Comparison of ENCODE assay signal across 19 mouse cellular contexts in the genomic region with DNA sequence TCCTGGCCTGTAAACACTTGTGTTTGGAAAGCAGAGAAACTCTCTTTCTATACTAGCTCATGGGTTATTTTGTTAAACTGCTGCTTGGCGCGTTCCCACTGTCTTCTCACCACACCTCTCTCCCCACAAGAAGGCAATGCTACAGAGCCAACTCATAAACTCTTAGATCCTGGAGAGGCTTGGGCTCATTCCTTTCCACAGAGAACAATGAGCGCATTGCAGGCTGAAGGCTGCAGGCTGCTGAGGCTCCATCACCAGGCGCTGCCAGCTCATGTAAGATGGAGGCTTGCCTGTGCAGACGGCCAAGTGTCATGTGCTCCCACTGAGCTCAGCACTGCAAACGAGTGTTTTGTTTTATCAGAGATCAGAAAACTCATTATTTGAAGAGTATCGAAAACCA. TPM values are rescaled to one million over a fixed set of nuclear protein-coding genes. Genes with fewer than 3 reads are reported as not detected.
DNase-seq lines count a peak whose midpoint lies in the region; ATAC-seq and TF ChIP-seq lines count a peak whose summit lies in the region.
"Had no signal": no experiment of that assay in that cellular context is flagged by ENCODE, and none has a peak within 500 bp of the region (broad histone marks: within the 10 kb centered on the region; RNA-seq: fewer than 3 reads in every experiment).

No protein-coding gene starts in this region.

- no peaks in the 10 kb centered on the region for H3K9me3 ChIP-seq in heart, embryonic 12.5 days (replicated peaks)
- no peaks in the 10 kb centered on the region for H3K9me3 ChIP-seq in limb, embryonic 11.5 days (ENCODE audit: control insufficient read depth, low read length)
- H3K9me3 ChIP-seq in liver, postnatal 0 days (ENCODE audit: low read length) = no peaks in the 10 kb centered on the region
- H3K9me3 ChIP-seq: forebrain, embryonic 13.5 days; hindbrain, embryonic 13.5 days had no signal

- no peak for DNase-seq in heart, postnatal 10 days
- peak; percentile 30 for DNase-seq in MN1 (ENCODE audit: low spot score)
- peak; percentile 49 for DNase-seq in brain, embryonic 14.5 days (ENCODE audit: low read depth)
- no peak for DNase-seq in limb, embryonic 11.5 days (ENCODE audit: low spot score)
- DNase-seq in liver, postnatal 0 days = no peak
- DNase-seq in adrenal gland, postnatal 4 days (ENCODE audit: low spot score in 2 of 2) = no peak
- DNase-seq in c-Kit-positive CD71-positive TER-119-positive erythroid progenitor cells, embryonic 14.5 days (ENCODE audit: low spot score) = no peak
- DNase-seq: cerebellum, adult 11 months; kidney, adult 9 months; retina, postnatal 1 day; thymus, postnatal 14 days had no signal

- no peaks in the 10 kb centered on the region for H3K36me3 ChIP-seq in heart, embryonic 12.5 days
- H3K36me3 ChIP-seq in limb, embryonic 11.5 days (ENCODE audit: control insufficient read depth, insufficient read depth, low read length) = no peaks in the 10 kb centered on the region
- H3K36me3 ChIP-seq in liver, postnatal 0 days (replicated peaks; ENCODE audit: insufficient read depth, low read length) = no peaks in the 10 kb centered on the region
- H3K36me3 ChIP-seq: hindbrain, embryonic 13.5 days had no signal

- TF ChIP-seq EP300 in liver, postnatal 0 days (IDR thresholded peaks at IDR 0.05; ENCODE audit: low read depth) = no peak

- H3K4me2 ChIP-seq in heart, embryonic 12.5 days = no peak overlapping the region
- H3K4me2 ChIP-seq in limb, embryonic 11.5 days (ENCODE audit: low read depth, severe bottlenecking) = no peak overlapping the region
- H3K4me2 ChIP-seq in liver, postnatal 0 days (ENCODE audit: low read depth, low read length) = no peak overlapping the region
- H3K4me2 ChIP-seq: forebrain, embryonic 13.5 days; hindbrain, embryonic 13.5 days; midbrain, embryonic 11.5 days had no signal

- peak overlapping the region; percentile 86 for H3K27ac ChIP-seq in heart, embryonic 12.5 days (ENCODE audit: poor library complexity, severe bottlenecking)
- peak overlapping the region; percentile 87 for H3K27ac ChIP-seq in limb, embryonic 11.5 days (replicated peaks; ENCODE audit: low read depth, low read length)
- no peak overlapping the region for H3K27ac ChIP-seq in liver, postnatal 0 days (ENCODE audit: low read depth)
- H3K27ac ChIP-seq: forebrain, embryonic 13.5 days; hindbrain, embryonic 13.5 days; liver, embryonic 14.5 days; macrophage had no signal

- intact Hi-C loops in heart, postnatal 10 days (cut with DNase I) = no loop called here

- no peak for ATAC-seq in heart, embryonic 12.5 days (ENCODE audit: insufficient number of reproducible peaks, low FRiP score)
- no peak for ATAC-seq in limb, embryonic 11.5 days (ENCODE audit: insufficient number of reproducible peaks, low FRiP score, low TSS enrichment, low read depth)
- ATAC-seq in liver, postnatal 0 days = no peak
- ATAC-seq: forebrain, embryonic 13.5 days; inflammation-experienced regulatory T-cells, adult 6 months had no signal

- H3K4me1 ChIP-seq in heart, embryonic 12.5 days (replicated peaks) = peaks cover 48% of the 10 kb centered on the region
- peaks cover 51% of the 10 kb centered on the region for H3K4me1 ChIP-seq in limb, embryonic 11.5 days (ENCODE audit: control insufficient read depth, insufficient read depth, low read length)
- peaks cover 13% of the 10 kb centered on the region; the same call in 1 of the 2 replicates for H3K4me1 ChIP-seq in liver, postnatal 0 days (ENCODE audit: insufficient read depth)
- H3K4me1 ChIP-seq: forebrain, embryonic 13.5 days had no signal

- no peaks in the 10 kb centered on the region for H3K27me3 ChIP-seq in heart, embryonic 12.5 days (replicated peaks)
- no peaks in the 10 kb centered on the region for H3K27me3 ChIP-seq in limb, embryonic 11.5 days (ENCODE audit: control insufficient read depth, insufficient read depth, low read length)
- H3K27me3 ChIP-seq in liver, postnatal 0 days (ENCODE audit: insufficient read depth, low read length) = no peaks in the 10 kb centered on the region
- H3K27me3 ChIP-seq: forebrain, embryonic 13.5 days had no signal

- WGBS in heart, embryonic 12.5 days = 72% methylated on average over 7 of the region's 7 CpGs
- 55% methylated on average over 7 of the region's 7 CpGs for WGBS in limb, embryonic 11.5 days
- 72% methylated on average over 7 of the region's 7 CpGs for WGBS in liver, postnatal 0 days (ENCODE audit: insufficient replicate concordance)

- H3K9ac ChIP-seq in heart, embryonic 12.5 days = no peak overlapping the region
- no peak overlapping the region for H3K9ac ChIP-seq in limb, embryonic 11.5 days (ENCODE audit: low read length)
- no peak overlapping the region for H3K9ac ChIP-seq in liver, postnatal 0 days (replicated peaks)
- H3K9ac ChIP-seq: forebrain, embryonic 13.5 days; hindbrain, embryonic 13.5 days; liver, embryonic 14.5 days had no signal

- TF ChIP-seq CTCF in brain, embryonic 14.5 days (IDR thresholded peaks at IDR 0.05; ENCODE audit: borderline replicate concordance, extremely low read depth, insufficient read depth, insufficient read length) = no peak
- no peak for TF ChIP-seq CTCF in liver, postnatal 0 days (IDR thresholded peaks at IDR 0.05; ENCODE audit: low read depth)

- no peak for TF ChIP-seq POLR2A in brain, embryonic 14.5 days (IDR thresholded peaks at IDR 0.05; ENCODE audit: borderline replicate concordance, extremely low read depth, insufficient read depth, insufficient read length, poor library complexity, severe bottlenecking)

- H3K4me3 ChIP-seq in heart, embryonic 12.5 days = no peak overlapping the region
- no peak overlapping the region for H3K4me3 ChIP-seq in limb, embryonic 11.5 days (ENCODE audit: low read depth, low read length)
- H3K4me3 ChIP-seq in liver, postnatal 0 days (ENCODE audit: low read depth, low read length) = no peak overlapping the region
- H3K4me3 ChIP-seq: forebrain, embryonic 13.5 days; hindbrain, embryonic 13.5 days had no signal

RNA-seq across cellular contexts. Expression of a gene that starts 19.5 kb away (rescaled TPM):
- 141 and 152 TPM in 2 replicates for polyA plus RNA-seq in heart, embryonic 12.5 days (2016; fragmentation: Nextera tagmentation; extraction: Ambion mirVana)
- total RNA-seq in heart, postnatal 10 days (2021) = 10 to 100 TPM; 76.6 to 79.5 TPM
- 317 and 334 TPM in 2 replicates for polyA plus RNA-seq in brain, embryonic 14.5 days (2012; rRNA removed)
- polyA plus RNA-seq in limb, embryonic 11.5 days (2014; fragmentation: Nextera tagmentation; extraction: Ambion mirVana) = 726 and 743 TPM in 2 replicates
- 84.3 and 87.4 TPM in 2 replicates for polyA plus RNA-seq in liver, postnatal 0 days (2015; fragmentation: Nextera tagmentation; extraction: Ambion mirVana)
- total RNA-seq in adrenal gland, postnatal 4 days (2021) = 100 to 1,000 TPM; 164 to 176 TPM

RNA-seq across cellular contexts. Expression of a gene that starts 23.0 kb away (rescaled TPM):
- polyA plus RNA-seq in heart, embryonic 12.5 days (2016; fragmentation: Nextera tagmentation; extraction: Ambion mirVana) = 0.72 and 0.81 TPM in 2 replicates
- 1 to 10 TPM in 1 of 2 experiments, under 1 TPM in 1; 0.69 to 1.2 TPM for total RNA-seq in heart, postnatal 10 days (2021)
- polyA plus RNA-seq in brain, embryonic 14.5 days (2012; rRNA removed) = 0.37 and 0.70 TPM in 2 replicates
- polyA plus RNA-seq in limb, embryonic 11.5 days (2014; fragmentation: Nextera tagmentation; extraction: Ambion mirVana) = 0.27 and 0.52 TPM in 2 replicates
- 6.8 and 8.2 TPM in 2 replicates for polyA plus RNA-seq in liver, postnatal 0 days (2015; fragmentation: Nextera tagmentation; extraction: Ambion mirVana)
- 1 to 10 TPM; 1.4 to 1.8 TPM for total RNA-seq in adrenal gland, postnatal 4 days (2021)
- polyA plus RNA-seq: C2C12 had no signal

Comparison
In these comparisons a context has a peak if more than half of its experiments do, and no peak if none do; other contexts are left out.
1. DNase-seq: peak in MN1 (single experiment) and brain, embryonic 14.5 days (single experiment); none in heart, postnatal 10 days (0 of 2), limb, embryonic 11.5 days (single experiment), liver, postnatal 0 days (single experiment), adrenal gland, postnatal 4 days (0 of 2) and c-Kit-positive CD71-positive TER-119-positive erythroid progenitor cells, embryonic 14.5 days (single experiment).